Mouse (Mus musculus): ENCODE measurements at regions not wholly inside any gene's neighbourhood (a gene's known extent, or its start where the extent isn't known, plus 50 kb on each side); places are given as distances from the start of the nearest gene placed in this dataset.

GRCm38 (mm10) chr14:17414246-17414888 is 245.7 kb upstream of the Thrb start:
- H3K4me3 ChIP-seq (ENCODE audit: insufficient read depth, poor library complexity, severe bottlenecking), result no peak overlapping the region
- H3ac ChIP-seq (ENCODE audit: control insufficient read depth, insufficient read length, low read depth), result no peak overlapping the region
- H3K79me2 ChIP-seq (ENCODE audit: control insufficient read depth, insufficient read depth), result no peaks in the 10 kb centered on the region
- H3K79me3 ChIP-seq (ENCODE audit: low read depth), result no peaks in the 10 kb centered on the region
- H3K36me3 ChIP-seq (ENCODE audit: control insufficient read depth, insufficient read depth), result no peaks in the 10 kb centered on the region
- H3K27me3 ChIP-seq (ENCODE audit: control insufficient read depth, insufficient read depth, insufficient read length), result no peaks in the 10 kb centered on the region
- TF ChIP-seq CEBPB (IDR thresholded peaks at IDR 0.05; ENCODE audit: low read depth) (no peak), MYOD1 (IDR thresholded peaks at IDR 0.05; ENCODE audit: control insufficient read depth, insufficient read length, low read depth) (no peak), MYOG (IDR thresholded peaks at IDR 0.05; ENCODE audit: control insufficient read depth, extremely low read depth, insufficient read length) (no peak), USF1 (IDR thresholded peaks at IDR 0.05; ENCODE audit: low read depth) (no peak), CTCF (IDR thresholded peaks at IDR 0.05; ENCODE audit: control insufficient read depth, insufficient read depth, insufficient read length) (no peak), MAX (IDR thresholded peaks at IDR 0.05) (no peak), FOSL1 (IDR thresholded peaks at IDR 0.05; ENCODE audit: insufficient read depth, low read length, poor library complexity, severe bottlenecking) (no peak)

GRCm38 (mm10) chr14:17427751-17428150 is 232.3 kb upstream of the Thrb start:
- no peaks in the 10 kb centered on the region for H3K27me3 ChIP-seq (ENCODE audit: control insufficient read depth, insufficient read depth, insufficient read length)
- TF ChIP-seq USF1 (IDR thresholded peaks at IDR 0.05; ENCODE audit: low read depth) (no peak), CTCF (IDR thresholded peaks at IDR 0.05; ENCODE audit: control insufficient read depth, insufficient read depth, insufficient read length) (no peak), MYOD1 (IDR thresholded peaks at IDR 0.05; ENCODE audit: control insufficient read depth, insufficient read length, low read depth) (no peak), FOSL1 (IDR thresholded peaks at IDR 0.05; ENCODE audit: insufficient read depth, low read length, poor library complexity, severe bottlenecking) (no peak), MAX (IDR thresholded peaks at IDR 0.05) (no peak), MYOG (IDR thresholded peaks at IDR 0.05; ENCODE audit: control insufficient read depth, extremely low read depth, insufficient read length) (no peak), CEBPB (IDR thresholded peaks at IDR 0.05; ENCODE audit: low read depth) (no peak)
- H3K79me3 ChIP-seq (ENCODE audit: low read depth), result no peaks in the 10 kb centered on the region
- H3K79me2 ChIP-seq (ENCODE audit: control insufficient read depth, insufficient read depth), result no peaks in the 10 kb centered on the region
- H3ac ChIP-seq (ENCODE audit: control insufficient read depth, insufficient read length, low read depth), result no peak overlapping the region
- no peaks in the 10 kb centered on the region for H3K36me3 ChIP-seq (ENCODE audit: control insufficient read depth, insufficient read depth)
- H3K4me3 ChIP-seq (ENCODE audit: insufficient read depth, poor library complexity, severe bottlenecking), result no peak overlapping the region

DNA sequence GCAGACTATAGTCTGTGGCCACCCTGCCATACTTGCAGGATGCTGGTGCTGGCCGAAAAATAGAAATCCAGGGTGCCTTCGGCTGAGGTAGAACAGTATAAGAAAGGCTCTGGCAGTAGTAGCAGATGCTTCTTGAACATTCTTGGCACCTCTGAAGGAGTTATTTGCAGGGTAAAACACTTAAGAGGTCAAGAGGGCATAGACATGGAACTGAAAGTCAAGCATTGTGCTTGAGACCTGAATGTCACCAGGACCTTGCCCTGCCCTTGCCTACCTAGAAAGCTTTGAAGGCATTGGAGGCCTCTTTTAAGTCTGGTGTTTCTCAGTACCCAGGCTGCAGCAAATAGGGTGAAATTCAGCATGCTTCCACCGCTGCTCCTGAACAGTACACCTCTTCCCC is 230.9 kb upstream of the Thrb start:
- Histone ChIP-seq H3K4me3 (ENCODE audit: insufficient read depth, poor library complexity, severe bottlenecking) (no peak overlapping the region), H3K36me3 (ENCODE audit: control insufficient read depth, insufficient read depth) (no peaks in the 10 kb centered on the region), H3ac (ENCODE audit: control insufficient read depth, insufficient read length, low read depth) (no peak overlapping the region), H3K79me3 (ENCODE audit: low read depth) (no peaks in the 10 kb centered on the region), H3K27me3 (ENCODE audit: control insufficient read depth, insufficient read depth, insufficient read length) (no peaks in the 10 kb centered on the region), H3K79me2 (ENCODE audit: control insufficient read depth, insufficient read depth) (no peaks in the 10 kb centered on the region)
- TF ChIP-seq MYOD1 (IDR thresholded peaks at IDR 0.05; ENCODE audit: control insufficient read depth, insufficient read length, low read depth) (no peak), USF1 (IDR thresholded peaks at IDR 0.05; ENCODE audit: low read depth) (no peak), CEBPB (IDR thresholded peaks at IDR 0.05; ENCODE audit: low read depth) (no peak), MYOG (IDR thresholded peaks at IDR 0.05; ENCODE audit: control insufficient read depth, extremely low read depth, insufficient read length) (no peak), CTCF (IDR thresholded peaks at IDR 0.05; ENCODE audit: control insufficient read depth, insufficient read depth, insufficient read length) (no peak), MAX (IDR thresholded peaks at IDR 0.05) (no peak), FOSL1 (IDR thresholded peaks at IDR 0.05; ENCODE audit: insufficient read depth, low read length, poor library complexity, severe bottlenecking) (no peak)

DNA sequence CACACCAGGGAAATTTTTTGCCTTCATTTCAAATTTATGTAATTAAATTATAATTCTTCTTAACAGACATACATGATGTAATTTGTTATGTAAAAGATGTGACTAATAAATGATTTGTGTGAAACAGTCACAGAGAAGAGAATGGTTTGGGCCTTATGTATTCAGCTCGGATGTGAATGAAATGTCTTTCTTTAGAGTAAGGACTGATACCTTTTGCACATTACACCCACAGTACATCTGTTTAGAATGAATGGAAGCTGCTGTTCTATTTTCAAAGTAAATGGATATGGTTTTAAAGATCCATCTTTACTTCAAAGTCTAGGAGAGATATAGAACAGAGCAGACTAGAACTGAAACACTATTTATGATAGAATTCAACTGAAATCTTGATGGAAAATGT is 226.7 kb upstream of the Thrb start:
- Histone ChIP-seq H3K4me3 (ENCODE audit: insufficient read depth, poor library complexity, severe bottlenecking) (no peak overlapping the region), H3K79me3 (ENCODE audit: low read depth) (no peaks in the 10 kb centered on the region), H3K79me2 (ENCODE audit: control insufficient read depth, insufficient read depth) (no peaks in the 10 kb centered on the region), H3K27me3 (ENCODE audit: control insufficient read depth, insufficient read depth, insufficient read length) (no peaks in the 10 kb centered on the region), H3ac (ENCODE audit: control insufficient read depth, insufficient read length, low read depth) (no peak overlapping the region), H3K36me3 (ENCODE audit: control insufficient read depth, insufficient read depth) (no peaks in the 10 kb centered on the region)
- TF ChIP-seq MYOD1 (IDR thresholded peaks at IDR 0.05; ENCODE audit: control insufficient read depth, insufficient read length, low read depth) (no peak), CEBPB (IDR thresholded peaks at IDR 0.05; ENCODE audit: low read depth) (no peak), FOSL1 (IDR thresholded peaks at IDR 0.05; ENCODE audit: insufficient read depth, low read length, poor library complexity, severe bottlenecking) (no peak), CTCF (IDR thresholded peaks at IDR 0.05; ENCODE audit: control insufficient read depth, insufficient read depth, insufficient read length) (no peak), MAX (IDR thresholded peaks at IDR 0.05) (no peak), MYOG (IDR thresholded peaks at IDR 0.05; ENCODE audit: control insufficient read depth, extremely low read depth, insufficient read length) (no peak), USF1 (IDR thresholded peaks at IDR 0.05; ENCODE audit: low read depth) (no peak)

- no peaks in the 10 kb centered on the region for H3K27me3 ChIP-seq (ENCODE audit: control insufficient read depth, insufficient read depth, insufficient read length)
- TF ChIP-seq CEBPB (IDR thresholded peaks at IDR 0.05; ENCODE audit: low read depth) (no peak), CTCF (IDR thresholded peaks at IDR 0.05; ENCODE audit: control insufficient read depth, insufficient read depth, insufficient read length) (no peak), USF1 (IDR thresholded peaks at IDR 0.05; ENCODE audit: low read depth) (no peak), MYOD1 (IDR thresholded peaks at IDR 0.05; ENCODE audit: control insufficient read depth, insufficient read length, low read depth) (no peak), FOSL1 (IDR thresholded peaks at IDR 0.05; ENCODE audit: insufficient read depth, low read length, poor library complexity, severe bottlenecking) (no peak), MYOG (IDR thresholded peaks at IDR 0.05; ENCODE audit: control insufficient read depth, extremely low read depth, insufficient read length) (no peak), MAX (IDR thresholded peaks at IDR 0.05) (no peak)
- no peaks in the 10 kb centered on the region for H3K79me2 ChIP-seq (ENCODE audit: control insufficient read depth, insufficient read depth)
- no peaks in the 10 kb centered on the region for H3K36me3 ChIP-seq (ENCODE audit: control insufficient read depth, insufficient read depth)
- no peaks in the 10 kb centered on the region for H3K79me3 ChIP-seq (ENCODE audit: low read depth)
- H3K4me3 ChIP-seq (ENCODE audit: insufficient read depth, poor library complexity, severe bottlenecking), result no peak overlapping the region
- no peak overlapping the region for H3ac ChIP-seq (ENCODE audit: control insufficient read depth, insufficient read length, low read depth)
Measured at GRCm38 (mm10) chr14:17457946-17458345, 202.1 kb upstream of the Thrb start.

All from C2C12 (cell line).